Mouse (Mus musculus) stomach, embryonic 16.5 days (tissue): ENCODE results near the gene Por. TPM values are rescaled to one million over a fixed set of nuclear protein-coding genes. Genes with fewer than 3 reads are reported as not detected.

Experiments
- ATAC-seq: fragments of 200-750 bp; cut with Nextera tagmentation; 2 replicates; pipeline ENCODE4 v1.8.0; 2017; ENCODE audit warnings: moderate number of reproducible peaks, moderate TSS enrichment; ENCODE audit not compliant: insufficient read depth, low FRiP score
- H3K27ac ChIP-seq: fragments of 300-500 bp; sonication (generic); 2 replicates; pipeline ENCODE4 v1.5.1; 2014; ENCODE audit warnings: low read length
- H3K27me3 ChIP-seq: fragments of 300-500 bp; sonication (generic); 2 replicates; pipeline ENCODE4 v1.6.1; 2014; ENCODE audit warnings: low read length, control low read depth, mixed read lengths; ENCODE audit not compliant: control insufficient read depth, insufficient read depth
- H3K36me3 ChIP-seq: fragments of 300-500 bp; sonication (generic); 2 replicates; pipeline ENCODE4 v1.6.1; 2014; ENCODE audit warnings: low read length; ENCODE audit not compliant: control insufficient read depth, insufficient read depth
- H3K4me1 ChIP-seq: fragments of 300-500 bp; sonication (generic); 2 replicates; pipeline ENCODE4 v1.6.1; 2014; ENCODE audit warnings: low read length, control low read depth, mixed read lengths; ENCODE audit not compliant: control insufficient read depth, insufficient read depth
- H3K4me2 ChIP-seq: fragments of 300-500 bp; sonication (generic); 2 replicates; pipeline ENCODE4 v1.6.1; 2014; ENCODE audit warnings: low read depth, low read length, mixed read lengths
- H3K4me3 ChIP-seq: fragments of 300-500 bp; sonication (generic); replicated peaks from 2 replicates; pipeline ENCODE4 v1.5.1; 2014; ENCODE audit warnings: mild to moderate bottlenecking, low read length
- H3K9ac ChIP-seq: fragments of 300-500 bp; sonication (generic); 2 replicates; pipeline ENCODE4 v1.6.1; 2014; ENCODE audit warnings: low read length
- H3K9me3 ChIP-seq: fragments of 300-500 bp; sonication (generic); replicated peaks from 2 replicates; pipeline ENCODE4 v1.6.1; 2016; ENCODE audit warnings: low read length, control low read depth; ENCODE audit not compliant: control insufficient read depth
- WGBS: fragments of 180-500 bp; shearing (Covaris S2); extraction: QIAGEN DNeasy Blood & Tissue Kit; methylation state at CpG from one replicate; pipeline ENCODE4 v1.1.7; 2014; 5-methylcytosine and 5-hydroxymethylcytosine counted together
- polyA plus RNA-seq: library from polyadenylated mRNA; unstranded; fragments of >200 nt; fragmentation: Nextera tagmentation; extraction: Ambion mirVana; gene quantifications from 2 replicates; pipeline ENCODE4 v1.2.1, GENCODE M21; 2015

Por gene
- polyA plus RNA-seq, 1 experiment from 2014 or later, result 136 TPM

GRCm38 (mm10) chr5:135711582-135712355 lies 41.9 kb downstream of the Por start:
- no peak for ATAC-seq
- WGBS, result 82% methylated on average over 13 of the region's 13 CpGs

GRCm38 (mm10) chr5:135712803-135713202 lies 43.0 kb downstream of the Por start:
- Histone ChIP-seq H3K4me2 (no peak overlapping the region), H3K36me3 (peaks cover 5% of the 10 kb centered on the region), H3K4me1 (peaks cover 19% of the 10 kb centered on the region), H3K9ac (no peak overlapping the region), H3K4me3 (no peak overlapping the region), H3K27ac (peak overlapping the region; percentile 17; the same call in 1 of the 2 replicates), H3K27me3 (no peaks in the 10 kb centered on the region), H3K9me3 (no peaks in the 10 kb centered on the region)
- 48% methylated on average over 4 of the region's 4 CpGs for WGBS
- no peak for ATAC-seq

More at GRCm38 (mm10) chr5:135711582-135712355, 41.9 kb downstream of the Por start:
- Histone ChIP-seq H3K36me3 (peaks cover 5% of the 10 kb centered on the region; the same call in 1 of the 2 replicates), H3K27ac (no peak overlapping the region), H3K27me3 (no peaks in the 10 kb centered on the region), H3K4me3 (no peak overlapping the region), H3K4me2 (no peak overlapping the region), H3K9ac (no peak overlapping the region), H3K4me1 (peaks cover 19% of the 10 kb centered on the region), H3K9me3 (no peaks in the 10 kb centered on the region)

- Histone ChIP-seq H3K4me3 (no peak overlapping the region), H3K9me3 (no peaks in the 10 kb centered on the region), H3K4me2 (no peak overlapping the region), H3K36me3 (peaks cover 5% of the 10 kb centered on the region), H3K9ac (peak overlapping the region; percentile 28; the same call in 1 of the 2 replicates), H3K4me1 (peaks cover 19% of the 10 kb centered on the region), H3K27me3 (no peaks in the 10 kb centered on the region), H3K27ac (peak overlapping the region; percentile 17)
- peak; percentile 63; the same call in 1 of the 2 replicates for ATAC-seq
- WGBS, result 47% methylated on average over 16 of the region's 16 CpGs
These were observed 43.8 kb downstream of the Por start for GRCm38 (mm10) chr5:135713441-135714218.

GRCm38 (mm10) chr5:135715624-135716023 lies 45.8 kb downstream of the Por start:
- H3K27me3 ChIP-seq, result no peaks in the 10 kb centered on the region
- no peak overlapping the region for H3K27ac ChIP-seq
- no peak overlapping the region for H3K4me2 ChIP-seq
- no peak overlapping the region for H3K9ac ChIP-seq
- H3K36me3 ChIP-seq, result peaks cover 5% of the 10 kb centered on the region
- peaks cover 19% of the 10 kb centered on the region for H3K4me1 ChIP-seq
- no peak overlapping the region for H3K4me3 ChIP-seq
- no peak for ATAC-seq
- H3K9me3 ChIP-seq, result no peaks in the 10 kb centered on the region
- WGBS, result 62% methylated on average over 10 of the region's 10 CpGs

- H3K4me1 ChIP-seq, result peaks cover 9% of the 10 kb centered on the region
- H3K9ac ChIP-seq, result no peak overlapping the region
- peaks cover 5% of the 10 kb centered on the region for H3K36me3 ChIP-seq
- WGBS, result 83% methylated on average over 10 of the region's 10 CpGs
- ATAC-seq, result no peak
- H3K4me3 ChIP-seq, result no peak overlapping the region
- H3K27ac ChIP-seq, result peak overlapping the region; percentile 69; the same call in 1 of the 2 replicates
- no peaks in the 10 kb centered on the region for H3K9me3 ChIP-seq
- H3K27me3 ChIP-seq, result no peaks in the 10 kb centered on the region
- H3K4me2 ChIP-seq, result no peak overlapping the region
These were observed 49.8 kb downstream of the Por start for GRCm38 (mm10) chr5:135719586-135720120.

- WGBS, result 61% methylated on average over 3 of the region's 3 CpGs
- Histone ChIP-seq H3K9me3 (no peaks in the 10 kb centered on the region), H3K27me3 (no peaks in the 10 kb centered on the region), H3K27ac (peak overlapping the region; percentile 69; the same call in 1 of the 2 replicates), H3K36me3 (peaks cover 5% of the 10 kb centered on the region), H3K4me1 (peaks cover 14% of the 10 kb centered on the region), H3K9ac (no peak overlapping the region), H3K4me2 (no peak overlapping the region), H3K4me3 (no peak overlapping the region)
- no peak for ATAC-seq
These were observed 50.3 kb downstream of the Por start for GRCm38 (mm10) chr5:135720121-135720520.

GRCm38 (mm10) chr5:135721076-135721475 lies 51.2 kb downstream of the Por start:
- no peak for ATAC-seq
- 92% methylated on average over 8 of the region's 8 CpGs for WGBS
- H3K4me2 ChIP-seq, result no peak overlapping the region
- H3K36me3 ChIP-seq, result peaks cover 4% of the 10 kb centered on the region
- no peak overlapping the region for H3K27ac ChIP-seq
- H3K9ac ChIP-seq, result no peak overlapping the region
- no peaks in the 10 kb centered on the region for H3K27me3 ChIP-seq
- H3K4me1 ChIP-seq, result peaks cover 21% of the 10 kb centered on the region
- no peaks in the 10 kb centered on the region for H3K9me3 ChIP-seq
- H3K4me3 ChIP-seq, result no peak overlapping the region

- H3K9me3 ChIP-seq, result no peaks in the 10 kb centered on the region
- peaks cover 32% of the 10 kb centered on the region for H3K4me1 ChIP-seq
- H3K9ac ChIP-seq, result no peak overlapping the region
- whole genome bisulfite sequencing, result 65% methylated on average over 11 of the region's 11 CpGs
- peak overlapping the region; percentile 15; the same call in 1 of the 2 replicates for H3K27ac ChIP-seq
- ATAC-seq, result no peak
- no peaks in the 10 kb centered on the region for H3K27me3 ChIP-seq
- H3K36me3 ChIP-seq, result no peaks in the 10 kb centered on the region; the same call in 1 of the 2 replicates
- H3K4me3 ChIP-seq, result no peak overlapping the region
- H3K4me2 ChIP-seq, result no peak overlapping the region
These were observed 52.3 kb downstream of the Por start for GRCm38 (mm10) chr5:135722121-135722520.
